Mouse (Mus musculus) regulatory T cell (primary cell): ENCODE data around the gene Vwa3b.

Experiments
- in situ Hi-C: fragments of 300-600 bp; cut with MboI, MseI; formaldehyde crosslinking; loops from one replicate; pipeline ENCODE4 v1.15.1; 2025; ENCODE audit warnings: high pct_unique_total_duplicates

The Vwa3b gene

DNA sequence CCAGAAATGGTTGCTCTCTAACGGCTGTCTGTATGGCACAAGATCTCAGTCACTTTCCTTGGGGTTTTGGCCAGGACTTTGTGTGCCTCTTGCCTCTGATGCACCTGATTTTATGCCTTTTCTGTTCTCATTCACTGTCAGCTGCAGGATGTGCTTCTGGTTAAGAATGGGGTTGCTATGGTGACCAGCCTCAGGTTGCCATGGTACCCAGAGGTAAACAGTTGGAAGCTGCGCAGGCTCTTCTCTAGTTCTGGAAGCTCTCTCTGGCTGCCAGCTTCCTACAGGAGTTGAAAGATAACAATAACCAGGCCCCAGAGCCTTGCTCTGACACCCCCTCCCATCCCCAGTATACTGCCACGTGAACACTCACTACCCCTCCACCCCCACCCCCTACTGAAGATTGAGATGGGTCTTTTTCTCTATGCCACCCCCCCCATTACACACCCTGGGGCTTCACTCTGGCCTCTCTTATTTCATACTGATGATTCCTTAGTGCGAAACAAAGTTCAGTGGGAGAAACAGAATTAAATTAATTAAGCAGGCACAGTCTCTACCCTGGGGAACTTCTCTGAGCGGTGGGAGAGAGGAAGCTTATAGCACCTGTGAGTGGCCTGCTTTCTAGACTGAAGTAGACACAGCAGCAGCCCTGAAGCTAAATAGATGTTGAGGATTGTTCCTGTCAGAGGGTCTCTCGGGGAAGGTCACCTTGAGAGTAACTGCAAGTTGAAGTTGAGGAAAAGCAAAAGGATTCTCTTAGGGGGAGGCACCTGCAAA, 193.9 kb downstream of the Vwa3b start:
- in situ Hi-C loops = no loop called here

DNA sequence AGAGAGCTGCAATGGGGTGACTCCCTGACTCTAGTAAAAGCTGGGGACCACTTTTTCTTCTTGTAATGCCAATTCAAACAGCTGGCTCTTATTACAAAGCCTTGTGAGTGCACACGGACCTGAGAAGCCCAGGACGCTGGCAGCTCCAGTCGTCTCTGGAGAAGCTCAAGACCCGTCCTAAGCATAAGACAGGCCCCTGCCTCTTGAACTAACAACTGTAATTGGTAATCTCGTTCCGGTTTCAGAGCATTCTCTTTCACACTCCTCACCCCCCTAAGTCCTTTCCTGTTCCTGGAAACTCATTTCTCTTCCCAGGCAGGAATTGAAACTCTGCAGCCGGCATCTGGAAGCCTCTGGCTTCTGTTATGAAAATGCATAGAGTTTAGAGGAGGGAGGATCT, 195.6 kb downstream of the Vwa3b start:
- in situ Hi-C loops = no loop called here

DNA sequence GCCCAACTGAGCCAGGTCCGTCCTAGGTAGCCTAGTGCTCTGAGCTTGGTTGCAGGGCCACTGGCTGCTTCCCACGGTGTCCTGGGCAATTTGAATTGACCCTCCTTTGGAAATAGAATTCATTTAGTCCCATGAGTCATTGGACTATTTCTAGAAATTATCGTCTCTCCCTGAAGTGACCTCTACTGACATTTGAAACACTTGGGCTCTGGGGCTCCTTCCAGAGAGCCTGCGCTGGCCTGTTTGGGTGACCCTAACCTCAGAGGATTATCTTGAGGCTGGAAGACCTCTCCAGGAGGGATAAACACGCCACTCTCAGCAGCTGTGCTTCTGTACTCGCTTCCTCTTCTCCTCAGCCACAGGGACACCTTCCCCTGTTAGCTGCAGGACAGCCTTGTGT, 204.0 kb downstream of the Vwa3b start:
- in situ Hi-C loops = no loop called here

GRCm38 (mm10) chr1:37231295-37231701, 204.9 kb downstream of the Vwa3b start:
- in situ Hi-C loops = no loop called here
